Mouse (Mus musculus) brain, embryonic 18.5 days (tissue): Measurements from ENCODE around the gene Nos1ap.
A peak's percentile ranks its signal among the peaks of the same experiment; 100 is the strongest.

Experiments
- DNase-seq: peaks from one replicate; pipeline ENCODE4 v3.0.0-alpha.2; 2012; ENCODE audit warnings: low read depth, low spot score

The Nos1ap gene

GRCm38 (mm10) chr1:170293257-170293656, 296.4 kb downstream of the Nos1ap start:
- DNase-seq: no peak

- peak; percentile 74 for DNase-seq
These were observed 297.3 kb downstream of the Nos1ap start for GRCm38 (mm10) chr1:170292239-170292951.

- no peak for DNase-seq
These were observed 307.1 kb downstream of the Nos1ap start for GRCm38 (mm10) chr1:170282415-170283129.

GRCm38 (mm10) chr1:170277016-170277415, 312.6 kb downstream of the Nos1ap start, which contains the start of gene Sh2d1b1:
Gene Sh2d1b1 (plus strand): TSS chr1:170277320.
- DNase-seq: no peak

- no peak for DNase-seq
These were observed 316.4 kb downstream of the Nos1ap start for GRCm38 (mm10) chr1:170273252-170273651.

GRCm38 (mm10) chr1:170270696-170271095, 319.0 kb downstream of the Nos1ap start:
- no peak for DNase-seq

GRCm38 (mm10) chr1:170270281-170270680, 319.4 kb downstream of the Nos1ap start:
- DNase-seq: no peak

GRCm38 (mm10) chr1:170255560-170255910, 334.1 kb downstream of the Nos1ap start:
- DNase-seq: peak; percentile 78

GRCm38 (mm10) chr1:170254893-170255559, 334.6 kb downstream of the Nos1ap start:
- DNase-seq: no peak
